Comparison of ENCODE assay signal across 7 mouse cellular contexts in the genomic region with DNA sequence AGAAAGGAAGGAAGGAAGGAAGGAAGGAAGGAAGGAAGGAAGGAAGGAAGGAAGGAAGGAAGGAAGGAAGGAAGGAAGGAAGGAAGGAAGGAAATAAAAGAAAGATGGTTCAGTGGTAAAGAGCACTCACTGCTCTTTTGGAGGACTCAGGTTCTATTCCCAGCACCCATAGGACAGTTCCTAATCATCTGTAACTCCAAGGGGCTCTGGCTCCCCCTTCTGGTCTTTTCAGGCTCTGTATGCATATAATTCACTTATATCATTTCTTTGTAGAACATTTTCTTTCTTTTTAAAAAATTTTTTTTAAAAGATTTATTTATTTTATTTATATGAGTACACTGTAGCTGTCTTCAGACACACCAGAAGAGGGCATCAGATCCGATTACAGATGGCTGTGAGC. TPM values are rescaled to one million over a fixed set of nuclear protein-coding genes. Genes with fewer than 3 reads are reported as not detected.
DNase-seq lines count a peak whose midpoint lies in the region; ATAC-seq and TF ChIP-seq lines count a peak whose summit lies in the region.
"Not testable (repeated sequence)": the region's sequence is repeated elsewhere in the genome, so short reads cannot be mapped to it uniquely, and the experiment has no call there.

No protein-coding gene starts in this region.

- peak; percentile 55 for DNase-seq in CD4-positive, CD25-positive, alpha-beta regulatory T cell, adult 2 months (ENCODE audit: low read depth, low spot score)
- DNase-seq in MEL (ENCODE audit: low read depth, low spot score) (peak; percentile 56), ZHBTc4 (ENCODE audit: low read depth, low spot score) (peak; percentile 42)
- DNase-seq in induced T-regulatory cell, adult 2 months (ENCODE audit: low read depth) = peak; percentile 61
- DNase-seq in kidney, postnatal 0 days (ENCODE audit: low spot score); liver, postnatal 0 days: not testable (repeated sequence)
- peak; percentile 55 for DNase-seq in naive thymus-derived CD4-positive, alpha-beta T cell, adult 2 months (ENCODE audit: low read depth)

- H3K4me1 ChIP-seq in MEL (ENCODE audit: control insufficient read depth in 1 of 2, insufficient read depth in 2 of 2, low read length in 2 of 2); kidney, postnatal 0 days (replicated peaks; ENCODE audit: insufficient read depth, low read length); liver, postnatal 0 days (ENCODE audit: insufficient read depth): not testable (repeated sequence)

- TF ChIP-seq RAD21 in MEL (IDR thresholded peaks at IDR 0.05; ENCODE audit: low read depth, low read length) = peak; percentile 42

- H3K4me3 ChIP-seq in MEL (ENCODE audit: control insufficient read depth in 1 of 2, insufficient read depth in 1 of 2, low read depth in 2 of 2, low read length in 2 of 2); kidney, postnatal 0 days (replicated peaks; ENCODE audit: low read depth, low read length); liver, postnatal 0 days (ENCODE audit: low read depth, low read length): not testable (repeated sequence)

- H3K9ac ChIP-seq in MEL (ENCODE audit: control insufficient read depth, low read depth, low read length, poor library complexity, severe bottlenecking); kidney, postnatal 0 days (ENCODE audit: low read depth, low read length); liver, postnatal 0 days (replicated peaks): not testable (repeated sequence)

- WGBS in kidney, postnatal 0 days = 83% methylated on average over 1 of the region's 1 CpGs
- 88% methylated on average over 1 of the region's 1 CpGs for WGBS in liver, postnatal 0 days (ENCODE audit: insufficient replicate concordance)

- H3K79me2 ChIP-seq in MEL (ENCODE audit: control insufficient read depth, insufficient read depth, low read length, poor library complexity) = not testable (repeated sequence)

- TF ChIP-seq EP300 in MEL (IDR thresholded peaks at IDR 0.05; ENCODE audit: low read depth in 1 of 2, low read length in 2 of 2); liver, postnatal 0 days (IDR thresholded peaks at IDR 0.05; ENCODE audit: low read depth): not testable (repeated sequence)

- H3K27me3 ChIP-seq in MEL (ENCODE audit: control insufficient read depth in 1 of 2, insufficient read depth in 2 of 2, low read length in 2 of 2); kidney, postnatal 0 days (ENCODE audit: insufficient read depth, low read length); liver, postnatal 0 days (ENCODE audit: insufficient read depth, low read length): not testable (repeated sequence)

- not testable (repeated sequence) for H3K27ac ChIP-seq in MEL (ENCODE audit: control insufficient read depth, low read depth, low read length); kidney, postnatal 0 days; liver, postnatal 0 days (ENCODE audit: low read depth)

- H3K4me2 ChIP-seq in kidney, postnatal 0 days (ENCODE audit: low read length); liver, postnatal 0 days (ENCODE audit: low read depth, low read length): not testable (repeated sequence)

- H3K9me3 ChIP-seq in MEL (replicated peaks; ENCODE audit: insufficient read depth, low read length); kidney, postnatal 0 days (replicated peaks; ENCODE audit: low read length); liver, postnatal 0 days (ENCODE audit: low read length): not testable (repeated sequence)

- not testable (repeated sequence) for ATAC-seq in kidney, postnatal 0 days (replicated peaks; ENCODE audit: low FRiP score, low read depth); liver, postnatal 0 days

- TF ChIP-seq POLR2A in MEL (IDR thresholded peaks at IDR 0.05; ENCODE audit: control insufficient read depth in 1 of 2, insufficient read depth in 1 of 2, low read depth in 1 of 2, low read length in 2 of 2, poor library complexity in 1 of 2) = not testable (repeated sequence)

- not testable (repeated sequence) for H3K36me3 ChIP-seq in MEL (ENCODE audit: control insufficient read depth in 1 of 2, insufficient read depth in 2 of 2, low read length in 2 of 2); kidney, postnatal 0 days (ENCODE audit: insufficient read depth, low read length); liver, postnatal 0 days (replicated peaks; ENCODE audit: insufficient read depth, low read length)

- peak in 2 of 3 experiments; percentile 16 to 40; a peak in 4 of 6 replicates for TF ChIP-seq CTCF in MEL (IDR thresholded peaks at IDR 0.05 in 2 of 3, conservative IDR thresholded peaks at IDR 0.05 in 1 of 3; ENCODE audit: control insufficient read depth in 1 of 3, insufficient read depth in 1 of 3, low read depth in 2 of 3, low read length in 3 of 3, poor library complexity in 1 of 3, severe bottlenecking in 1 of 3)
- peak; percentile 33; the same call in 1 of the 2 replicates for TF ChIP-seq CTCF in kidney, postnatal 0 days (IDR thresholded peaks at IDR 0.05; ENCODE audit: low read depth)
- TF ChIP-seq CTCF in liver, postnatal 0 days (IDR thresholded peaks at IDR 0.05; ENCODE audit: low read depth) = peak; percentile 39

TF ChIP-seq in MEL, 35 proteins besides CTCF, POLR2A, EP300 and RAD21:
- peak; percentile 40 for TF ChIP-seq SMC3 (IDR thresholded peaks at IDR 0.05; ENCODE audit: low read depth, low read length)

RNA-seq across cellular contexts. Expression of a gene that starts 20.4 kb away (rescaled TPM):
- total RNA-seq in MEL (2012; rRNA removed) = 56.5 and 63.2 TPM in 2 replicates
- polyA plus RNA-seq in MEL (2012; ENCODE audit: insufficient read depth in 1 of 2, insufficient read length in 2 of 2, low read depth in 1 of 2, low replicate concordance in 2 of 2, missing spikeins in 1 of 2) = 100 to 1,000 TPM in 1 of 2 experiments, 10 to 100 TPM in 1; 77.6 to 141 TPM
- polyA plus RNA-seq in kidney, postnatal 0 days (2015; fragmentation: Nextera tagmentation; extraction: Ambion mirVana) = 86.4 and 90.6 TPM in 2 replicates
- 18.7 and 19.6 TPM in 2 replicates for polyA plus RNA-seq in liver, postnatal 0 days (2015; fragmentation: Nextera tagmentation; extraction: Ambion mirVana)

RNA-seq across cellular contexts. Expression of a gene that starts 48.5 kb away (rescaled TPM):
- 119 and 124 TPM in 2 replicates for total RNA-seq in MEL (2012; rRNA removed)
- polyA plus RNA-seq in MEL (2012; ENCODE audit: insufficient read depth in 1 of 2, insufficient read length in 2 of 2, low read depth in 1 of 2, low replicate concordance in 2 of 2, missing spikeins in 1 of 2) = 100 to 1,000 TPM; 118 to 619 TPM
- polyA plus RNA-seq in kidney, postnatal 0 days (2015; fragmentation: Nextera tagmentation; extraction: Ambion mirVana) = 383 and 402 TPM in 2 replicates
- 198 and 205 TPM in 2 replicates for polyA plus RNA-seq in liver, postnatal 0 days (2015; fragmentation: Nextera tagmentation; extraction: Ambion mirVana)
